Mouse (Mus musculus) testis, adult 2 months (tissue): ENCODE data around the gene Cdr1.

Experiments
- CTCF ChIP-seq: fragments of 200-500 bp; IDR thresholded peaks from 2 replicates; pipeline ENCODE4 v1.5.1; 2012; ENCODE audit warnings: low read depth, mild to moderate bottlenecking, inconsistent platforms, low read length, moderate library complexity; ENCODE audit not compliant: control insufficient read depth, insufficient read depth, insufficient replicate concordance
- POLR2A ChIP-seq: fragments of 200-500 bp; IDR thresholded peaks from 2 replicates; pipeline ENCODE4 v1.6.1; 2012; ENCODE audit warnings: low read depth, mild to moderate bottlenecking, inconsistent platforms, low read length, moderate library complexity; ENCODE audit not compliant: control insufficient read depth

DNA sequence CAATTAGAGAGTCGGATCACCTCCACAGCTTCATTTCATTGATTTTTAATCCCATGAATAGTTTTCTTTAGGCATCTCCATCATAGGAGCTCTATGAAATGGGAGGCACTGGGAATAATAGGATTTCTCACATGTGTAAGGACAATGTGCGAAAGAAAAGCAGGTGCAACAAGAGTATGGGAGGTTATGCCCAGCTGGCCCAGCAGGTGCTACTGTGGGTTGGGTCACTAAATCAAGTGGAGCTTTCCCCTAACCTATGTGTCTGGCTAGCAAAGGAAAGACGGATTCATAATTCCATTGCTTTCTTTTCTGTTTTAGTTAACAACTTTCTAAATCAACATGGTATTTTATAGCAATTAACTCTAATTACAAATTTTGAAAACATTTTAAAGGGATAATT, 31.1 kb downstream of the Cdr1 start:
- TF ChIP-seq POLR2A (no peak), CTCF (no peak)
